Mouse (Mus musculus): ENCODE results near the gene Gm4778.

- TF ChIP-seq CTCF (IDR thresholded peaks at IDR 0.05; ENCODE audit: extremely low read depth, insufficient read depth, insufficient read length, insufficient replicate concordance) (no peak), POLR2A (IDR thresholded peaks at IDR 0.05; ENCODE audit: low read depth, low read length) (no peak)
Observed at GRCm38 (mm10) chr3:94305457-94305856, 41.6 kb downstream of the Gm4778 start.
